Mouse (Mus musculus) heart, postnatal 10 days (tissue): Measurements from ENCODE around the gene Fgfr2. TPM values are rescaled to one million over a fixed set of nuclear protein-coding genes. Genes with fewer than 3 reads are reported as not detected.
A peak's percentile ranks its signal among the peaks of the same experiment; 100 is the strongest.

Source experiments
- DNase-seq, 2 experiments: peaks; one replicate each; pipeline ENCODE4 v3.0.0; 2021
- intact Hi-C: fragments of 180-260 bp; cut with DNase I; formaldehyde crosslinking; loops from one replicate; pipeline ENCODE4 v1.15.1; 2025
- total RNA-seq, 2 experiments: library from RNA; stranded (reverse); gene quantifications; 2 replicates each; pipeline ENCODE4 v1.2.3; 2021

Fgfr2 gene
- total RNA-seq, 2 experiments from 2014 or later = 6.2 to 6.3 TPM

GRCm38 (mm10) chr7:132169419-132170169, 953.6 kb downstream of the Fgfr2 start:
- DNase-seq = no peak
- intact Hi-C loops = no loop called here

DNA sequence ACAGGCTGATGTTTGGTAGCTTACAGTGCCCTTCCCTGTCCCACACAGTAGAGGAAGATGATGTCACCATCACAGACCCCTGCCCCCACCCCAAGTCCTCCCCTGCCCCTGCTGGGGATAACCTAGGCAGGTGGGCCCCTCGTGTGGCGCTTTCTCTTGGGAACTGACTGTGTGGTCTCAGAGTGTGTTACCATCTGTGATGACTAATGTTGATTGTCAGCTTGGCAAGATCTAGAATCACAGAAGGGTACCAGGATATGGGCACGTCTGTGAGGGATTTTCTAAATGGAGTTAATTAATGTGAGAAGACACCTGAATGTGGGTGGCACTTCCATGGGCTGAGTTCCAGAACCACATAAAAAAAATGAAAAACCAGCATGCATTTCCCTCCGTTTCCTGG, 955.9 kb downstream of the Fgfr2 start:
- no peak for DNase-seq
- intact Hi-C loops = no loop called here

DNA sequence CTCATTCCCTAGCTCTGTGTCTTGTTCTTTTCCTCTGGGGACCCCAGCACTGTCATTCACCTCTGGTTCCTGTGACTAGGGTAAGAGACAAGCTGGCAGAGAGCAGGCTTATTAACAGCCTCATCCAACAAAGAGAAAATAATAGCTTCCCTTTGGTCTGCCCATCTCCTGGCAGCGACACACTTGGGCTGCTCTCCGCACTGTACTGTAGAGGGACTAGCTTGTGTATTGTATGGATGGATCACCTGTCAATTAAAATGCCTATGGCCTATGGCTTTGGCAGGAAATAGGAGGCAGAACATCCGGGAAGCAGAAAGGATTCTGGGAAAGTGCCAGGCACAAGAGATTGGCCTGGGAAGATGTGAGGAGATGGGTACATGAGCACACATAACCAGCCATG, 960.9 kb downstream of the Fgfr2 start:
- no peak for DNase-seq
- intact Hi-C loops = no loop called here

DNA sequence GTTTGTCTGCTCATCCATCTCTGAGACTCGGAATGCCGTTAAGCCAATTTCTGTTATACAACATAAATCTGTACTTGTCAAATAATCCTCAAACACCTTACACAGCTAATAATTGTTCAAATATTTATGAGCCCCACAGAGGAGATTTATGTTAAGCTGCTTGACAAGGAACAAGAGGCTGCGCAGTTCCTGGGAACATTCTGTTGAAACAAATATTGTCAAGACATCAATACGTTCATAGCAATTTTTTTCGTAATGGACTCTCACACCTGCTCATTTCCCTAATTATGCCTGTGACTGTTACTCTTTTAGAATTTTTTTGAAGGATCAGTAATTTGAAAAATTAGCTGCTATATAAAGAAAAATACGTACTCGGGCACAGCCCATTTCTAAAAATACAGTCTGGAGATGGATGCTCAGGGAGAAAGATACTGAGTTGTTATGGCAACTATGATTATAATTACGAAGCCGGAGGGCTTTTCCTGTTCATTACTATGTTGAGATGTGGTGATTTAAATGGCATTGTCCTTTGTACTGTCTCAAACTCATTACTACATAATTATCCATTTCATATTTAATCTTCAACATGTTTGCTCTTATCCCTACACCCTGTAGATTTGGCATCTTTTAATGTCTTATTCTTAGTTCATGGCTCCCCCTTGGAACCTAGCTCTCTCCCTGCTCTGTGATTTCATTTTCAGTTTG, 964.7 kb downstream of the Fgfr2 start:
- intact Hi-C loops = no loop called here
- DNase-seq = no peak

GRCm38 (mm10) chr7:132154368-132154961, 968.7 kb downstream of the Fgfr2 start, which contains the start of gene Cpxm2:
Cpxm2 (minus strand) TSS chr7:132154739.
- peak in 1 of 2 experiments; percentile 3 for DNase-seq
- intact Hi-C loops = no loop called here

DNA sequence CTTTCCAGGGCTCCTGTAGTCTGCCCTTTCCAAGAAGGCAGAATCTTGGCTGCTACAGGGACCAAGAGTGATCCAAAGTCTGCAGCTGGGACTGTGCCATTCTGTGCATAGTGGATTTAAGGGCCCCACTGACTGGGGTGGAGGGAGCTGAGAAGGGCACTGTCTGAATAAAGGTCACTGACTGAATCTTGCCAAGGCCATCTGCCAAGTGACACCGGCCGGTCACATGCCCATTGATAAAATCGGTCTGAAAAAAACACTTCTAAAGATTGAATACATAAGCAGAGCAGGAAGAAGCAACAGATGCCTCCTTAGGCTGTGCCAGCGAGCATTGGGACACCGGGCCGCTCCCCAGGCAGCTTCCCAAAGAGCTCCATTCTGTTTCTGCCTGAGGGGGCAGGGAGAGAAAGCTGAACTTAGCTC, 969.4 kb downstream of the Fgfr2 start:
- DNase-seq = no peak
- intact Hi-C loops = no loop called here

DNA sequence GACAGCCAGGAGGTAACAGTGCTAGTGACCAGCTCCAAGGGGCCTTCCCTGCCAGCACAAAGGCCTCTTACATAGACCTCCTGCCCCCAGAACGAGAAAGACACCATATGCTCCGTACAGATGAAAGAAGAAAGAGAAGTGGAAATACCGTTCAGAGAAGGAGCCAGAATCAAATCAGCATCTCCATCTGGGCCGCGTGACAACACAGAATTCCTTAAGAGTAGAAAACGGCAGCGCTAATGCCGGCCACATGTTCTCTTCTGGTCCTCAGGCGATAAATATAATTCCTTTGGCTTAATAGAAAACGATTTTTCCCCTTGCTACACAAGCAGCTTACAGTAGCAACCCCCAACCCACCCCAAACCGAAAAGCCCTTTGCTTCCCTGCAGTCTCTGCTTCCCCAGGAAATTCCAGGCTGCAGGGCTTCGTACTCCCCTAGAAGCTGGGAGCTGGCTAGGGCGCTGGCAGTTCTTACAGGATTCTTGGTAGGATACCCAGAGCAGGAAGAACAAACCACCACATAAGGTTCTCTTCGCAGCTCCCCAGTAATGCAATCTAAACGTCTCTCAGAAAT, 977.8 kb downstream of the Fgfr2 start:
- intact Hi-C loops = no loop called here
- DNase-seq = no peak

- intact Hi-C loops = no loop called here
- no peak for DNase-seq
Measured at GRCm38 (mm10) chr7:132128687-132129086, 994.5 kb downstream of the Fgfr2 start.

GRCm38 (mm10) chr7:132124948-132125347, 998.2 kb downstream of the Fgfr2 start:
- DNase-seq = no peak
- intact Hi-C loops = no loop called here

- intact Hi-C loops = no loop called here
Measured at GRCm38 (mm10) chr7:132123211-132123610, 999.9 kb downstream of the Fgfr2 start.

GRCm38 (mm10) chr7:132119817-132120216, 1003.3 kb downstream of the Fgfr2 start:
- no peak for DNase-seq
- intact Hi-C loops = no loop called here

More at GRCm38 (mm10) chr7:132123211-132123610, 999.9 kb downstream of the Fgfr2 start:
- peak; percentile 8 to 15 for DNase-seq

DNA sequence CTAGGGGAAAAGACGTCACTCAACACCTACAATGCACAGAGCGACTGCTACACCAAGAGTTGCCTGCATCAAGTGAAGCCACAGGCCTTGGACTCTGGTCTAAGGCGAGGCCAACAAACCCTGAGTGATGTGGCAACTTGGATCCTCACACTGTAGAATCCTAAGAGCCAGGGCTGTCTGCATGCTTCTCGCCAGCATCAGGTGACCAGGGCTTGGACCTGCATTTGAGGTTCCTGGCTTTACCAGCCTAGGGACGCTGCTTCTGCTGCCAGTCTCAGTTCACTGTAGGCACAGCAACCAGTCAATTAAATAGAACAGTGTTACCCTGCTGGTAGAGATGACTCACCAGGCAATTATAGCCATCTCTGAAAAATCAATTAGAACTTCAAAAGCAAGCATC, 1011.4 kb downstream of the Fgfr2 start:
- DNase-seq = no peak
- intact Hi-C loops = no loop called here

- intact Hi-C loops = no loop called here
- DNase-seq = no peak
Measured at GRCm38 (mm10) chr7:132110308-132110707, 1012.8 kb downstream of the Fgfr2 start.

DNA sequence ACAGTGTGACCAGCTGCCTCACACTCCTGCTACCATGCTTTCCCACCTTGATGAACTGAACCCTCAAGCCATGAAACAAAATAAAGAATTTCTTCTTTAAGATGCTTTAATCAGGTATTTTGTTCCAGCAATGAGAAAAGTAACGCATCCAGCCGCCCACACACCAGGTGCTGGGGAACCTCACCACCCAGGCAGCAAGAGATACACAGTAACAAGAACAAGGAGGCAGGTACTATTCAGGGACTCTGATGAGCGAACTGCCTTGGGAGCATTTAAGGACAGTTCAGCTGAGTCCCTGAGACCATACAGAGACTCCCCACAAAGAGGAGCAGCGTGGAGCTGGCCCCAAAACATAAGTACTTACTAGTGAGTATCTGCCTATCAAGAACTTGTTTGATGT, 1016.3 kb downstream of the Fgfr2 start:
- DNase-seq = no peak
- intact Hi-C loops = no loop called here

- intact Hi-C loops = no loop called here
- DNase-seq = no peak
Measured at GRCm38 (mm10) chr7:132105326-132105725, 1017.8 kb downstream of the Fgfr2 start.

DNA sequence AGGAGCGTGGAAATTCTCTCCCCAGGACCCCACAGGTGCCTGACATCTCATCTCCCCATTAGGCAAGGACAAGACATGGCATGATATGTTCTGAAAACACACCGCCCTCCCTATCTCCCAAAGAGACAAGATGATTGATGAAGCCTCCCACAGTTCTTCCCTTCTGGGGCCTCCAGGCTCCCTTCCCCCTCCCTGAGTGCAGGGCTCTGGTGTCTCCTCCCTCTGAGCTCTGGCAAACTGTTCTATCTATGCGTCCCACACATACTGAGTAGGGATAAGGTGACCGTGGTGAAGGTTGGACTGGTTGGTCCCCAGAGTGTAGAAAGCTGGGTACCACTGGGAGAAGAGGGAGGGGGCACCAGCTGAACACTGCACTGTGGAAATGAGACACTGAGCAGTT, 1024.7 kb downstream of the Fgfr2 start:
- intact Hi-C loops = no loop called here
- DNase-seq = no peak

- intact Hi-C loops = no loop called here
- no peak for DNase-seq
Measured at GRCm38 (mm10) chr7:132094666-132095065, 1028.5 kb downstream of the Fgfr2 start.

DNA sequence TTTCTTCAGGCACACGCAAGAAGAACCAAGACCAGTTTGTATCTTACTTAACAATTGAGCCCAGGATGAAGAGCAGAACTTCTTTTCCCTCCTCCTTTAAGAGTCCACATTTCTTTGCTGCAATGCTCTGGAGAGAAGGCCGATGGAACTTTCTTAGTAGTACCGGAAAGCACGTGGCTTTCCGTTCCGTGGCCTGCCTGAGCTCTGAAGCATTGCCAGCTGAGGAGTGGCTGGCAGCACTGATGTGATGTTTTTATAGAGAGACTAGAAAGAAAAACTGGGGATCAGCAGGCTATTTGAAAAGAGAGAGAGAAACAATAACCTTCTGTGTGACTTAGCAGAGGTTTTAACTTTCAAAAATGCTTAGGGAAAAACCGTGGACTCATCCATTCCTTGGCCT, 1031.6 kb downstream of the Fgfr2 start:
- no peak for DNase-seq
- intact Hi-C loops = no loop called here

GRCm38 (mm10) chr7:132088606-132089005, 1034.5 kb downstream of the Fgfr2 start:
- intact Hi-C loops = no loop called here
- DNase-seq = no peak

DNA sequence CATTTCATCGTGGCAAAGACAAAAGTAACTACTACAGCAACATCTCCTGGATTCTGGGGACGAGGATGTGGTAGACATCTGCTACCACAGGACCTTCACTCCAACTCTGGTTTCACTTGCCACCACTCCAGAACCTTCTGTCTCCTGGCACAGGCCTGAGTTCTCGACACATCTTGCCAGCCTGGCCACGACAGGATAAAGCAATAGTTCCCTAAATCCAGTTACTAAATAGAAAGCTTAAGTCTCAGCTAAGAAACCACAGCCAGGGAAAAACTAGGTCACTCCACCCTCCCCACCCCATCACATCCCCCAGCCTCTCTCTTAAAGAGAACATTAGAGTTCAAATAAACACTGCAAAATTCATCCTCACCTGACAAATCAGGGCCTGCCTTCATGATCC, 1035.0 kb downstream of the Fgfr2 start:
- no peak for DNase-seq
- intact Hi-C loops = no loop called here

GRCm38 (mm10) chr7:132075825-132076224, 1047.3 kb downstream of the Fgfr2 start:
- DNase-seq = no peak
- intact Hi-C loops = no loop called here
